Mouse (Mus musculus): ENCODE results near the gene Frat1.

DNA sequence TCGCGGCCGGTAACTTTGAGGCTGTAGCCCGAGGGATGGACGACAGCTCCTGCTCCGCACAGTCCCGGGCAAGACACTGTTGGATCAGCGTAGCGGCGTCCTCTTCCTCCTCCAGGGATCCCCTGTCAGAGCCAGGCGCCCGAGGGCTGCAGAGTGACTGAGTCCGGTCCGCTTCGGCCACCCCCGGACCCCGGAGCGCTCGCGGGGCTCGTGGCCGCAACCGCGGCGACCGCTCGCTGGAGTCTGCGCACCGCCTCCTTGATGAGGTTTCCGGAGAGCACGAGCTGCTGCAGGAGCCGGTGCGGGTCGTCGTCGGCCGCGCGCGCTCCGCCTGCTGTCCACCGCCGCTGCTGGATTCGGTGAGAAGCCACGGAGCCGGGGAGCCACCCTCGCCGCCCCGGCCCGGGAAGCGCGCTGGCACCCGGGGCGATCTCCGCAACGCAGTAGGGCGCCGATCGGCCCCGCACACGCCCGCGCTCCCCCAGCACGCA is 17.4 kb downstream of the Frat1 start:
- TF ChIP-seq CTCF (IDR thresholded peaks at IDR 0.05; ENCODE audit: insufficient read depth, low read depth, low read length) (no peak), POLR2A (IDR thresholded peaks at IDR 0.05; ENCODE audit: insufficient read depth, low read depth, low read length) (no peak)
